Mouse (Mus musculus): ENCODE measurements around the gene Hils1. TPM values are rescaled to one million over a fixed set of nuclear protein-coding genes. Genes with fewer than 3 reads are reported as not detected.
A peak's percentile ranks its signal among the peaks of the same experiment; 100 is the strongest.

The Hils1 gene
- polyA plus RNA-seq, 1 experiment from 2014 or later, result not detected

- Histone ChIP-seq H3K27ac (replicated peaks) (no peak overlapping the region), H3K27me3 (ENCODE audit: control insufficient read depth, insufficient read depth, low read length) (no peaks in the 10 kb centered on the region), H3K4me1 (replicated peaks; ENCODE audit: control insufficient read depth, insufficient read depth) (no peaks in the 10 kb centered on the region), H3K4me2 (replicated peaks; ENCODE audit: low read depth) (no peak overlapping the region), H3K36me3 (ENCODE audit: control insufficient read depth, insufficient read depth, low read length) (no peaks in the 10 kb centered on the region), H3K9me3 (ENCODE audit: control insufficient read depth, low read length) (no peaks in the 10 kb centered on the region), H3K9ac (ENCODE audit: low read length) (no peak overlapping the region), H3K4me3 (ENCODE audit: low read depth, low read length) (no peak overlapping the region)
- DNase-seq (ENCODE audit: low spot score), result no peak
- TF ChIP-seq EP300 (optimal IDR thresholded peaks at IDR 0.05) (no peak), CTCF (IDR thresholded peaks at IDR 0.05; ENCODE audit: low read depth) (no peak)
- WGBS, result 37% methylated on average over 9 of the region's 9 CpGs
- ATAC-seq (ENCODE audit: low FRiP score, low TSS enrichment), result no peak
Observed at GRCm38 (mm10) chr11:94978178-94978915, 11.0 kb downstream of the Hils1 start.

GRCm38 (mm10) chr11:94978947-94979346, 11.6 kb downstream of the Hils1 start:
- Histone ChIP-seq H3K9me3 (ENCODE audit: control insufficient read depth, low read length) (no peaks in the 10 kb centered on the region), H3K4me2 (replicated peaks; ENCODE audit: low read depth) (peak overlapping the region; percentile 45), H3K27ac (replicated peaks) (no peak overlapping the region), H3K4me1 (replicated peaks; ENCODE audit: control insufficient read depth, insufficient read depth) (no peaks in the 10 kb centered on the region), H3K36me3 (ENCODE audit: control insufficient read depth, insufficient read depth, low read length) (no peaks in the 10 kb centered on the region), H3K9ac (ENCODE audit: low read length) (no peak overlapping the region), H3K27me3 (ENCODE audit: control insufficient read depth, insufficient read depth, low read length) (no peaks in the 10 kb centered on the region), H3K4me3 (ENCODE audit: low read depth, low read length) (no peak overlapping the region)
- peak; percentile 90 for ATAC-seq (ENCODE audit: low FRiP score, low TSS enrichment)
- WGBS, result 0% methylated on average over 20 of the region's 20 CpGs
- peak; percentile 96 for DNase-seq (ENCODE audit: low spot score)
- TF ChIP-seq EP300 (optimal IDR thresholded peaks at IDR 0.05) (no peak), CTCF (IDR thresholded peaks at IDR 0.05; ENCODE audit: low read depth) (peak; percentile 100)

- Histone ChIP-seq H3K27me3 (ENCODE audit: control insufficient read depth, insufficient read depth, low read length) (no peaks in the 10 kb centered on the region), H3K4me2 (replicated peaks; ENCODE audit: low read depth) (no peak overlapping the region), H3K9me3 (ENCODE audit: control insufficient read depth, low read length) (no peaks in the 10 kb centered on the region), H3K4me1 (replicated peaks; ENCODE audit: control insufficient read depth, insufficient read depth) (no peaks in the 10 kb centered on the region), H3K27ac (replicated peaks) (no peak overlapping the region), H3K9ac (ENCODE audit: low read length) (no peak overlapping the region), H3K36me3 (ENCODE audit: control insufficient read depth, insufficient read depth, low read length) (no peaks in the 10 kb centered on the region), H3K4me3 (ENCODE audit: low read depth, low read length) (no peak overlapping the region)
- no peak for DNase-seq (ENCODE audit: low spot score)
- WGBS, result 79% methylated on average over 11 of the region's 11 CpGs
- TF ChIP-seq EP300 (optimal IDR thresholded peaks at IDR 0.05) (no peak), CTCF (IDR thresholded peaks at IDR 0.05; ENCODE audit: low read depth) (no peak)
- ATAC-seq (ENCODE audit: low FRiP score, low TSS enrichment), result no peak; the same call in 1 of the 2 replicates
Observed at GRCm38 (mm10) chr11:94979462-94980179, 12.2 kb downstream of the Hils1 start.

- Histone ChIP-seq H3K9ac (ENCODE audit: low read length) (no peak overlapping the region), H3K4me3 (ENCODE audit: low read depth, low read length) (no peak overlapping the region), H3K27ac (replicated peaks) (no peak overlapping the region), H3K4me2 (replicated peaks; ENCODE audit: low read depth) (no peak overlapping the region), H3K4me1 (replicated peaks; ENCODE audit: control insufficient read depth, insufficient read depth) (peaks cover 5% of the 10 kb centered on the region; the same call in 1 of the 2 replicates), H3K36me3 (ENCODE audit: control insufficient read depth, insufficient read depth, low read length) (no peaks in the 10 kb centered on the region), H3K9me3 (ENCODE audit: control insufficient read depth, low read length) (no peaks in the 10 kb centered on the region), H3K27me3 (ENCODE audit: control insufficient read depth, insufficient read depth, low read length) (no peaks in the 10 kb centered on the region)
- TF ChIP-seq EP300 (optimal IDR thresholded peaks at IDR 0.05), result no peak
- TF ChIP-seq CTCF (IDR thresholded peaks at IDR 0.05; ENCODE audit: low read depth), result no peak
- no peak for ATAC-seq (ENCODE audit: low FRiP score, low TSS enrichment)
- DNase-seq (ENCODE audit: low spot score), result no peak
- 31% methylated on average over 1 of the region's 1 CpGs for WGBS
Observed at GRCm38 (mm10) chr11:94985140-94985539, 17.7 kb downstream of the Hils1 start.

- Histone ChIP-seq H3K4me2 (replicated peaks; ENCODE audit: low read depth) (no peak overlapping the region), H3K4me1 (replicated peaks; ENCODE audit: control insufficient read depth, insufficient read depth) (peaks cover 5% of the 10 kb centered on the region; the same call in 1 of the 2 replicates), H3K9ac (ENCODE audit: low read length) (no peak overlapping the region), H3K27ac (replicated peaks) (no peak overlapping the region), H3K4me3 (ENCODE audit: low read depth, low read length) (no peak overlapping the region), H3K36me3 (ENCODE audit: control insufficient read depth, insufficient read depth, low read length) (no peaks in the 10 kb centered on the region), H3K27me3 (ENCODE audit: control insufficient read depth, insufficient read depth, low read length) (no peaks in the 10 kb centered on the region), H3K9me3 (ENCODE audit: control insufficient read depth, low read length) (no peaks in the 10 kb centered on the region)
- 68% methylated on average over 5 of the region's 5 CpGs for WGBS
- ATAC-seq (ENCODE audit: low FRiP score, low TSS enrichment) (no peak), DNase-seq (ENCODE audit: low spot score) (no peak)
- TF ChIP-seq CTCF (IDR thresholded peaks at IDR 0.05; ENCODE audit: low read depth), result no peak
- no peak for TF ChIP-seq EP300 (optimal IDR thresholded peaks at IDR 0.05)
Observed at GRCm38 (mm10) chr11:94985822-94986221, 18.4 kb downstream of the Hils1 start.

GRCm38 (mm10) chr11:94986435-94986834, 19.0 kb downstream of the Hils1 start:
- no peak for TF ChIP-seq EP300 (optimal IDR thresholded peaks at IDR 0.05)
- no peak for TF ChIP-seq CTCF (IDR thresholded peaks at IDR 0.05; ENCODE audit: low read depth)
- Histone ChIP-seq H3K27me3 (ENCODE audit: control insufficient read depth, insufficient read depth, low read length) (no peaks in the 10 kb centered on the region), H3K9ac (ENCODE audit: low read length) (no peak overlapping the region), H3K9me3 (ENCODE audit: control insufficient read depth, low read length) (no peaks in the 10 kb centered on the region), H3K4me1 (replicated peaks; ENCODE audit: control insufficient read depth, insufficient read depth) (peaks cover 5% of the 10 kb centered on the region; the same call in 1 of the 2 replicates), H3K36me3 (ENCODE audit: control insufficient read depth, insufficient read depth, low read length) (no peaks in the 10 kb centered on the region), H3K4me2 (replicated peaks; ENCODE audit: low read depth) (no peak overlapping the region), H3K27ac (replicated peaks) (no peak overlapping the region), H3K4me3 (ENCODE audit: low read depth, low read length) (no peak overlapping the region)
- 66% methylated on average over 2 of the region's 2 CpGs for WGBS
- no peak for DNase-seq (ENCODE audit: low spot score)
- no peak for ATAC-seq (ENCODE audit: low FRiP score, low TSS enrichment)
